19 mouse cellular contexts compared by ENCODE assay signal in the genomic region with DNA sequence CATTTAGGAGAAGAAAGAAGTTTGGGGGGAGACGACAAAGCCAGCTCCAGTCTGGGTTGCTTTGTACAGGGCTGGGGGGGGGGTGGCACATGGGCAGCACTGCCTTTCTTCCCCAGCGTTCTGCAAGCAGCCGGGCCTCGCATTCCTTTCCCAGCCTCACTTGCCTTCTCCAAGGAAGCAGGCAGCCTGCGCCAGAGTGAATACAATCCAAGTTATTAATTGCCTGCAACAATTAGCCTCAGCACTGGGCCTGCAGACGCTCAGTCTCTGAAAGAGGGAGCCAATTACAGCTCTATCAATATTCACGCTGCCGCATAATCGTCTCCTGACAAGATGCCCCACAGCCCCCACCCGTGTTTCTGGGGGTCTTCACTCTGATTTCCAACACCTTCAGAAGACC. TPM values are rescaled to one million over a fixed set of nuclear protein-coding genes. Genes with fewer than 3 reads are reported as not detected.
DNase-seq lines count a peak whose midpoint lies in the region; ATAC-seq lines count a peak whose summit lies in the region.
"Had no signal": no experiment of that assay in that cellular context is flagged by ENCODE, and none has a peak within 500 bp of the region (broad histone marks: within the 10 kb centered on the region; RNA-seq: fewer than 3 reads in every experiment).

No protein-coding gene starts in this region.

- no peak overlapping the region for H3K4me2 ChIP-seq in midbrain, embryonic 11.5 days
- H3K4me2 ChIP-seq in forebrain, embryonic 11.5 days (ENCODE audit: low read depth, low read length, severe bottlenecking): no peak overlapping the region
- H3K4me2 ChIP-seq in hindbrain, embryonic 15.5 days: no peak overlapping the region
- H3K4me2 ChIP-seq: liver, embryonic 12.5 days; lung, embryonic 14.5 days had no signal

- H3K27ac ChIP-seq in midbrain, embryonic 11.5 days (ENCODE audit: low read depth, low read length): no peak overlapping the region
- no peak overlapping the region for H3K27ac ChIP-seq in midbrain, embryonic 10.5 days (replicated peaks)
- H3K27ac ChIP-seq in forebrain, embryonic 11.5 days (ENCODE audit: low read depth, low read length): peak overlapping the region; percentile 15; the same call in 1 of the 2 replicates
- H3K27ac ChIP-seq in hindbrain, embryonic 15.5 days (replicated peaks): 0 out of 2 replicates have a peak overlapping the region, but pooled peaks have one; percentile 6
- H3K27ac ChIP-seq: liver, embryonic 12.5 days; macrophage had no signal

- H3K4me3 ChIP-seq in midbrain, embryonic 11.5 days (ENCODE audit: low read depth, low read length): no peak overlapping the region
- H3K4me3 ChIP-seq in midbrain, embryonic 10.5 days: no peak overlapping the region
- no peak overlapping the region for H3K4me3 ChIP-seq in forebrain, embryonic 11.5 days (ENCODE audit: low read depth, low read length)
- no peak overlapping the region for H3K4me3 ChIP-seq in hindbrain, embryonic 15.5 days
- H3K4me3 ChIP-seq: liver, embryonic 12.5 days had no signal

- WGBS in midbrain, embryonic 11.5 days: 63% methylated on average over 10 of the region's 10 CpGs
- WGBS in midbrain, embryonic 10.5 days: 70% methylated on average over 10 of the region's 10 CpGs
- 32% methylated on average over 10 of the region's 10 CpGs for WGBS in forebrain, embryonic 11.5 days
- 12% methylated on average over 10 of the region's 10 CpGs for WGBS in hindbrain, embryonic 15.5 days

- DNase-seq in cerebellum, postnatal 10 days: peak; percentile 66 to 70
- DNase-seq in cerebellum, postnatal 36 days: no peak
- peak; percentile 57 for DNase-seq in midbrain, embryonic 11.5 days (ENCODE audit: low spot score, missing footprints)
- DNase-seq in midbrain, embryonic 10.5 days (ENCODE audit: low spot score): no peak
- peak; percentile 75 for DNase-seq in forebrain, embryonic 11.5 days (ENCODE audit: low spot score)
- no peak for DNase-seq in kidney, postnatal 10 days
- DNase-seq in ovary, adult 18-20 months (ENCODE audit: low spot score): no peak
- DNase-seq: cerebellum, adult 9-10 months; gastrocnemius, postnatal 25 days; kidney, adult 2 months; kidney, postnatal 25 days; lung, embryonic 14.5 days; right cerebral cortex, postnatal 25 days; thymus, postnatal 25 days had no signal

- peaks cover 4% of the 10 kb centered on the region for H3K4me1 ChIP-seq in midbrain, embryonic 11.5 days (ENCODE audit: control insufficient read depth, insufficient read depth, low read length)
- peaks cover 34% of the 10 kb centered on the region for H3K4me1 ChIP-seq in midbrain, embryonic 10.5 days
- H3K4me1 ChIP-seq in forebrain, embryonic 11.5 days (replicated peaks; ENCODE audit: control insufficient read depth, insufficient read depth, low read length): peaks cover 14% of the 10 kb centered on the region
- peaks cover 46% of the 10 kb centered on the region for H3K4me1 ChIP-seq in hindbrain, embryonic 15.5 days (replicated peaks)

- no peak overlapping the region for H3K9ac ChIP-seq in midbrain, embryonic 11.5 days (ENCODE audit: low read length)
- no peak overlapping the region for H3K9ac ChIP-seq in forebrain, embryonic 11.5 days (ENCODE audit: low read length)
- no peak overlapping the region for H3K9ac ChIP-seq in hindbrain, embryonic 15.5 days
- H3K9ac ChIP-seq: liver, embryonic 12.5 days; lung, embryonic 14.5 days had no signal

- no peaks in the 10 kb centered on the region for H3K36me3 ChIP-seq in midbrain, embryonic 11.5 days (ENCODE audit: control insufficient read depth, insufficient read depth, low read length)
- no peaks in the 10 kb centered on the region for H3K36me3 ChIP-seq in midbrain, embryonic 10.5 days
- H3K36me3 ChIP-seq in forebrain, embryonic 11.5 days (ENCODE audit: control insufficient read depth, insufficient read depth, low read length): no peaks in the 10 kb centered on the region
- H3K36me3 ChIP-seq in hindbrain, embryonic 15.5 days: no peaks in the 10 kb centered on the region
- H3K36me3 ChIP-seq: G1E; liver, embryonic 12.5 days had no signal

- no peaks in the 10 kb centered on the region for H3K9me3 ChIP-seq in midbrain, embryonic 11.5 days (ENCODE audit: control insufficient read depth, low read length)
- no peaks in the 10 kb centered on the region for H3K9me3 ChIP-seq in midbrain, embryonic 10.5 days (replicated peaks)
- no peaks in the 10 kb centered on the region for H3K9me3 ChIP-seq in forebrain, embryonic 11.5 days (ENCODE audit: control insufficient read depth, low read length)
- no peaks in the 10 kb centered on the region for H3K9me3 ChIP-seq in hindbrain, embryonic 15.5 days
- H3K9me3 ChIP-seq: liver, embryonic 12.5 days had no signal

- H3K27me3 ChIP-seq in midbrain, embryonic 11.5 days (ENCODE audit: control insufficient read depth, insufficient read depth, low read length): peaks cover 6% of the 10 kb centered on the region
- peaks cover 34% of the 10 kb centered on the region for H3K27me3 ChIP-seq in midbrain, embryonic 10.5 days (ENCODE audit: low read depth, poor library complexity, severe bottlenecking)
- peaks cover 7% of the 10 kb centered on the region for H3K27me3 ChIP-seq in forebrain, embryonic 11.5 days (ENCODE audit: control insufficient read depth, insufficient read depth, low read length)
- no peaks in the 10 kb centered on the region for H3K27me3 ChIP-seq in hindbrain, embryonic 15.5 days

- ATAC-seq in midbrain, embryonic 11.5 days (ENCODE audit: low FRiP score): no peak
- 0 out of 2 replicates have a peak, but pooled peaks have one; percentile 28 for ATAC-seq in forebrain, embryonic 11.5 days (replicated peaks; ENCODE audit: low FRiP score)
- no peak for ATAC-seq in hindbrain, embryonic 15.5 days (ENCODE audit: low FRiP score, low read depth)
- ATAC-seq: CD4-positive, CD25-positive, alpha-beta regulatory T cell, adult 4 months; liver, embryonic 12.5 days had no signal

RNA-seq across cellular contexts. Expression of a gene that starts 4.1 kb away (rescaled TPM):
- polyA plus RNA-seq in midbrain, embryonic 11.5 days (2014; fragmentation: Nextera tagmentation; extraction: Ambion mirVana): 2.5 and 2.9 TPM in 2 replicates
- polyA plus RNA-seq in midbrain, embryonic 10.5 days (2016; fragmentation: Nextera tagmentation; extraction: Ambion mirVana): 3.2 and 3.7 TPM in 2 replicates
- 2.3 and 3.0 TPM in 2 replicates for polyA plus RNA-seq in forebrain, embryonic 11.5 days (2014; fragmentation: Nextera tagmentation; extraction: Ambion mirVana)
- 13.3 and 15.3 TPM in 2 replicates for polyA plus RNA-seq in hindbrain, embryonic 15.5 days (2015; fragmentation: Nextera tagmentation; extraction: Ambion mirVana)
- polyA plus RNA-seq: CD4-positive, CD25-positive, alpha-beta regulatory T cell, adult 4 months; macrophage had no signal

Comparison
In these comparisons a context has a peak if more than half of its experiments do, and no peak if none do; other contexts are left out.
1. DNase-seq: peak in cerebellum, postnatal 10 days (2 of 2), midbrain, embryonic 11.5 days (single experiment) and forebrain, embryonic 11.5 days (single experiment); none in cerebellum, postnatal 36 days (0 of 2), midbrain, embryonic 10.5 days (single experiment), kidney, postnatal 10 days (single experiment) and ovary, adult 18-20 months (single experiment).
2. H3K27ac ChIP-seq: peak in forebrain, embryonic 11.5 days (single experiment) and hindbrain, embryonic 15.5 days (single experiment); none in midbrain, embryonic 11.5 days (single experiment) and midbrain, embryonic 10.5 days (single experiment).